In the genomic region with DNA sequence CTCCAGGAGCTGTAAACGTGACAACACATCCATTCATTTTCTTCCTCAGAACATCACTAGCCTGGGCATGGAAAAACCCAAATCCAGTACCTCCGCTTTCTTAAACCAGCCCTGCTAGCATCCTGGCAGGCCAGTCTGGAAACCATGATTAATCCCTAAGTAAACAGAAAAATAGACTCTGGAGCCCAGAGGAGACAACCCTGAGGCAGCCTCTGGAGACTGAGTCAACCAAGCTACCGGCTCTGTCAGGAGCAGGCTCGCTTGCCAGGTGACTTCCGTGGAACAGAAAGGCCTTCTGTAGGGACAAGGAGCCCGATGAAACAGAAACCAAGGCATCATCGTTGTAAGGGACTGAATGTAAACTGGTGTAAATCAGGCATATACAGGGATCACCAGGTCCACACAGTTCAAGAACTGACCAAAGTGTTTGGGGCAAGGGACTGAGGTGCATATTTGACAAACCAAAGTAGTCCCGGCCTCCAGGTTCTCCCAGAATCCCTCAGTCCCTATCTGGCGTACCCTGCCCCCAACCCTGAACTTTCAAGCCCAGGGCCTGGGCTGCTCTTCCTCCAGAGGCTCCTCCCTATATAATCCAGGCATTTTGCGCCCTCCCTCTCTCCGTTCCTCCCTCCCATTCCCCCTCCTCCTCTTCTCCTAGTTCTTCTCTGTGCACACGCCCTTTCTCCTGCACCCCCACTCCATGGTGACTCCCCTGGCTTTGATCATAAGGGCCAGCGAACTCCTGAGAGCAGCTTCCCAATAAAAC, we compare ENCODE assay signal across 15 mouse cellular contexts. TPM values are rescaled to one million over a fixed set of nuclear protein-coding genes. Genes with fewer than 3 reads are reported as not detected.
A peak's percentile ranks its signal among the peaks of the same experiment; 100 is the strongest.
DNase-seq lines count a peak whose midpoint lies in the region; ATAC-seq lines count a peak whose summit lies in the region.
"Had no signal": no experiment of that assay in that cellular context is flagged by ENCODE, and none has a peak within 500 bp of the region (broad histone marks: within the 10 kb centered on the region; RNA-seq: fewer than 3 reads in every experiment).

No protein-coding gene starts in this region.

- H3K9me3 ChIP-seq in kidney, embryonic 15.5 days (replicated peaks) = no peaks in the 10 kb centered on the region
- H3K9me3 ChIP-seq: hindbrain, embryonic 13.5 days had no signal

- H3K4me2 ChIP-seq in kidney, embryonic 15.5 days = no peak overlapping the region
- H3K4me2 ChIP-seq: hindbrain, embryonic 13.5 days had no signal

- no peak overlapping the region for H3K9ac ChIP-seq in kidney, embryonic 15.5 days
- H3K9ac ChIP-seq: hindbrain, embryonic 13.5 days had no signal

- H3K4me1 ChIP-seq in kidney, embryonic 15.5 days = peaks cover 8% of the 10 kb centered on the region; the same call in 1 of the 2 replicates
- H3K4me1 ChIP-seq: hindbrain, embryonic 13.5 days had no signal

- DNase-seq in kidney, adult 18-20 months = no peak
- DNase-seq in urinary bladder, postnatal 14 days (ENCODE audit: low spot score) = peak; percentile 24
- DNase-seq in urinary bladder, postnatal 4 days (ENCODE audit: low spot score in 2 of 2) = no peak
- peak; percentile 54 for DNase-seq in fibroblast of lung, adult 2 months (ENCODE audit: low read depth)
- no peak for DNase-seq in frontal cortex, adult 2 months (ENCODE audit: extremely low spot score in 1 of 2, low spot score in 1 of 2)
- no peak for DNase-seq in thymus, postnatal 36 days
- DNase-seq: adrenal gland, adult 8-10 months; cerebellum, adult 9-10 months; kidney, adult 8-10 months; midbrain, embryonic 14.5 days; right cerebral cortex, postnatal 25 days had no signal

- no peaks in the 10 kb centered on the region for H3K36me3 ChIP-seq in kidney, embryonic 15.5 days
- H3K36me3 ChIP-seq: hindbrain, embryonic 13.5 days had no signal

- no peak overlapping the region for H3K27ac ChIP-seq in kidney, embryonic 15.5 days
- H3K27ac ChIP-seq: hindbrain, embryonic 13.5 days; macrophage had no signal

- no peaks in the 10 kb centered on the region for H3K27me3 ChIP-seq in kidney, embryonic 15.5 days
- H3K27me3 ChIP-seq: hindbrain, embryonic 13.5 days had no signal

- 61% methylated on average over 13 of the region's 13 CpGs for WGBS in kidney, embryonic 15.5 days

- H3K4me3 ChIP-seq in kidney, embryonic 15.5 days (replicated peaks) = no peak overlapping the region
- H3K4me3 ChIP-seq: hindbrain, embryonic 13.5 days had no signal

- ATAC-seq in kidney, embryonic 15.5 days (replicated peaks; ENCODE audit: low FRiP score) = peak; percentile 12; the same call in 1 of the 2 replicates
- ATAC-seq: CD4-positive, CD25-positive, alpha-beta regulatory T cell, adult 4 months had no signal

RNA-seq across cellular contexts. Expression of gene Ivns1abp, which starts 54.6 kb away (rescaled TPM):
- polyA plus RNA-seq in kidney, embryonic 15.5 days (2015; fragmentation: Nextera tagmentation; extraction: Ambion mirVana) = 421 and 464 TPM in 2 replicates
- polyA plus RNA-seq in frontal cortex, adult 2 months (2012; rRNA removed) = 127 and 132 TPM in 2 replicates

Comparison
In these comparisons a context has a peak if more than half of its experiments do, and no peak if none do; other contexts are left out.
1. DNase-seq: peak in urinary bladder, postnatal 14 days (single experiment) and fibroblast of lung, adult 2 months (single experiment); none in kidney, adult 18-20 months (single experiment), urinary bladder, postnatal 4 days (0 of 2), frontal cortex, adult 2 months (0 of 2) and thymus, postnatal 36 days (0 of 2).